Mouse (Mus musculus) olfactory bulb, adult 2 months (tissue): Measurements from ENCODE around the gene Map3k12.

Source experiments
- CTCF ChIP-seq: fragments of 200-500 bp; IDR thresholded peaks from 2 replicates; pipeline ENCODE4 v1.5.1; 2012; ENCODE audit warnings: low read depth, mild to moderate bottlenecking, low read length, moderate library complexity; ENCODE audit not compliant: insufficient read depth
- POLR2A ChIP-seq: fragments of 200-500 bp; IDR thresholded peaks from 2 replicates; pipeline ENCODE4 v1.6.1; 2012; ENCODE audit warnings: mild to moderate bottlenecking, low read depth, low read length, moderate library complexity; ENCODE audit not compliant: insufficient read depth

DNA sequence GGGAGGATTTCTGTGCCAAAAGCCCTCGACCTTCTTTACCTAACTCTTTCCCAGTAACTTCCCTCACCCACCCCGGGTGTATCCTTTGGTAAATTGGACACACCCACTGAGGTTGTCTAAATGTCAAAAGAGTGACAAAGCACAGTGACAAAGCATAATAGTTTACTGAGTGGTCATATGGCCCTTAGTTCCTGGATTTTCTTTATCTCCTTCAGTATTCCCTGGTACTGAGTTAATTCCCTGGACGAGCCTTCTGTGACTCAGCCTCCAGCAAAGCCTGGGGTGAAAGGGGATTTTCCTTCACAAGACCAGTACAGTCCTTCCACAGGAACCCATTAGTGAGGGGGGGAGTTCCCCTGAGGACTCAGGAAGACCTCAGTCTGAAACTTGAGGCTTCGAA is 55.9 kb downstream of the Map3k12 start:
- no peak for TF ChIP-seq POLR2A
- no peak for TF ChIP-seq CTCF
